Mouse (Mus musculus): ENCODE measurements around the gene Ica1l. TPM values are rescaled to one million over a fixed set of nuclear protein-coding genes. Genes with fewer than 3 reads are reported as not detected.
A peak's percentile ranks its signal among the peaks of the same experiment; 100 is the strongest.
"Not testable (repeated sequence)": the region's sequence is repeated elsewhere in the genome, so short reads cannot be mapped to it uniquely, and the experiment has no call there.

Gene Ica1l
- 0.08 TPM in 1 of 2 replicates, not detected in the other for polyA plus RNA-seq (2012; rRNA removed)

GRCm38 (mm10) chr1:60042796-60043469, at the start of gene Ica1l:
TSS of gene Ica1l (minus strand) at chr1:60043184.
- H3K4me1 ChIP-seq (ENCODE audit: control insufficient read depth, insufficient read depth, low read length) = peaks cover 2% of the 10 kb centered on the region; the same call in 1 of the 2 replicates
- peak within 1 kb of the TSS; percentile 50 for H3K4me3 ChIP-seq (ENCODE audit: insufficient read depth, low read depth, low read length)
- H3K27me3 ChIP-seq (replicated peaks; ENCODE audit: control insufficient read depth, insufficient read depth, low read length) = peaks cover 6% of the 10 kb centered on the region; the same call in 1 of the 2 replicates
- DNase-seq = peak; percentile 47
- WGBS = 1% methylated on average over 93 of the region's 99 CpGs
- no peaks in the 10 kb centered on the region for H3K36me3 ChIP-seq (ENCODE audit: control insufficient read depth, insufficient read depth, low read length)
- TF ChIP-seq POLR2A (IDR thresholded peaks at IDR 0.05; ENCODE audit: low read depth, low read length) (no peak), CTCF (conservative IDR thresholded peaks at IDR 0.05; ENCODE audit: insufficient read depth, insufficient read length, low read depth, low read length) (no peak)
- H3K27ac ChIP-seq (ENCODE audit: insufficient read depth, low read depth, low read length) = no peak within 1 kb of the TSS

- no peaks in the 10 kb centered on the region for H3K27me3 ChIP-seq (replicated peaks; ENCODE audit: control insufficient read depth, insufficient read depth, low read length)
- no peak overlapping the region for H3K27ac ChIP-seq (ENCODE audit: insufficient read depth, low read depth, low read length)
- no peak overlapping the region for H3K4me3 ChIP-seq (ENCODE audit: insufficient read depth, low read depth, low read length)
- TF ChIP-seq POLR2A (IDR thresholded peaks at IDR 0.05; ENCODE audit: low read depth, low read length) = no peak
- DNase-seq = no peak
- no peaks in the 10 kb centered on the region for H3K4me1 ChIP-seq (ENCODE audit: control insufficient read depth, insufficient read depth, low read length)
- 0 out of 2 replicates have a peak, but pooled peaks cover 1% of the 10 kb centered on the region for H3K36me3 ChIP-seq (ENCODE audit: control insufficient read depth, insufficient read depth, low read length)
- 78% methylated on average over 6 of the region's 6 CpGs for WGBS
These were observed 33.4 kb upstream of the Ica1l start for GRCm38 (mm10) chr1:60076411-60076810.

GRCm38 (mm10) chr1:60075590-60075989, 32.6 kb upstream of the Ica1l start:
- TF ChIP-seq POLR2A (IDR thresholded peaks at IDR 0.05; ENCODE audit: low read depth, low read length) (no peak), CTCF (conservative IDR thresholded peaks at IDR 0.05; ENCODE audit: insufficient read depth, insufficient read length, low read depth, low read length) (no peak)
- Histone ChIP-seq H3K4me1 (ENCODE audit: control insufficient read depth, insufficient read depth, low read length) (no peaks in the 10 kb centered on the region), H3K27ac (ENCODE audit: insufficient read depth, low read depth, low read length) (no peak overlapping the region), H3K36me3 (ENCODE audit: control insufficient read depth, insufficient read depth, low read length) (0 out of 2 replicates have a peak, but pooled peaks cover 1% of the 10 kb centered on the region), H3K4me3 (ENCODE audit: insufficient read depth, low read depth, low read length) (no peak overlapping the region), H3K27me3 (replicated peaks; ENCODE audit: control insufficient read depth, insufficient read depth, low read length) (no peaks in the 10 kb centered on the region)
- WGBS = 57% methylated on average over 3 of the region's 3 CpGs
- DNase-seq = no peak

GRCm38 (mm10) chr1:60074935-60075334, 32.0 kb upstream of the Ica1l start:
- Histone ChIP-seq H3K4me1 (ENCODE audit: control insufficient read depth, insufficient read depth, low read length) (no peaks in the 10 kb centered on the region), H3K36me3 (ENCODE audit: control insufficient read depth, insufficient read depth, low read length) (no peaks in the 10 kb centered on the region), H3K27me3 (replicated peaks; ENCODE audit: control insufficient read depth, insufficient read depth, low read length) (no peaks in the 10 kb centered on the region), H3K4me3 (ENCODE audit: insufficient read depth, low read depth, low read length) (no peak overlapping the region), H3K27ac (ENCODE audit: insufficient read depth, low read depth, low read length) (no peak overlapping the region)
- DNase-seq = no peak
- 61% methylated on average over 2 of the region's 2 CpGs for WGBS
- TF ChIP-seq CTCF (conservative IDR thresholded peaks at IDR 0.05; ENCODE audit: insufficient read depth, insufficient read length, low read depth, low read length) (no peak), POLR2A (IDR thresholded peaks at IDR 0.05; ENCODE audit: low read depth, low read length) (no peak)

- not testable (repeated sequence) for DNase-seq; H3K36me3 ChIP-seq (ENCODE audit: control insufficient read depth, insufficient read depth, low read length); H3K27me3 ChIP-seq (replicated peaks; ENCODE audit: control insufficient read depth, insufficient read depth, low read length); H3K27ac ChIP-seq (ENCODE audit: insufficient read depth, low read depth, low read length); H3K4me3 ChIP-seq (ENCODE audit: insufficient read depth, low read depth, low read length); H3K4me1 ChIP-seq (ENCODE audit: control insufficient read depth, insufficient read depth, low read length)
These were observed 27.7 kb upstream of the Ica1l start for GRCm38 (mm10) chr1:60070725-60071124.

GRCm38 (mm10) chr1:60056310-60056709, 13.3 kb upstream of the Ica1l start:
- no peaks in the 10 kb centered on the region for H3K4me1 ChIP-seq (ENCODE audit: control insufficient read depth, insufficient read depth, low read length)
- 90% methylated on average over 3 of the region's 3 CpGs for WGBS
- TF ChIP-seq CTCF (conservative IDR thresholded peaks at IDR 0.05; ENCODE audit: insufficient read depth, insufficient read length, low read depth, low read length) = no peak
- no peak for TF ChIP-seq POLR2A (IDR thresholded peaks at IDR 0.05; ENCODE audit: low read depth, low read length)
- DNase-seq = no peak
- no peaks in the 10 kb centered on the region for H3K36me3 ChIP-seq (ENCODE audit: control insufficient read depth, insufficient read depth, low read length)
- no peaks in the 10 kb centered on the region; the same call in 1 of the 2 replicates for H3K27me3 ChIP-seq (replicated peaks; ENCODE audit: control insufficient read depth, insufficient read depth, low read length)
- no peak overlapping the region for H3K27ac ChIP-seq (ENCODE audit: insufficient read depth, low read depth, low read length)
- H3K4me3 ChIP-seq (ENCODE audit: insufficient read depth, low read depth, low read length) = no peak overlapping the region

GRCm38 (mm10) chr1:60054659-60055058, 11.7 kb upstream of the Ica1l start:
- no peak overlapping the region for H3K27ac ChIP-seq (ENCODE audit: insufficient read depth, low read depth, low read length)
- DNase-seq = no peak
- WGBS = 48% methylated on average over 3 of the region's 3 CpGs
- H3K4me1 ChIP-seq (ENCODE audit: control insufficient read depth, insufficient read depth, low read length) = no peaks in the 10 kb centered on the region
- TF ChIP-seq CTCF (conservative IDR thresholded peaks at IDR 0.05; ENCODE audit: insufficient read depth, insufficient read length, low read depth, low read length) (peak; percentile 27; the same call in 1 of the 2 replicates), POLR2A (IDR thresholded peaks at IDR 0.05; ENCODE audit: low read depth, low read length) (no peak)
- H3K36me3 ChIP-seq (ENCODE audit: control insufficient read depth, insufficient read depth, low read length) = no peaks in the 10 kb centered on the region
- no peaks in the 10 kb centered on the region; the same call in 1 of the 2 replicates for H3K27me3 ChIP-seq (replicated peaks; ENCODE audit: control insufficient read depth, insufficient read depth, low read length)
- H3K4me3 ChIP-seq (ENCODE audit: insufficient read depth, low read depth, low read length) = no peak overlapping the region

- H3K27me3 ChIP-seq (replicated peaks; ENCODE audit: control insufficient read depth, insufficient read depth, low read length); H3K27ac ChIP-seq (ENCODE audit: insufficient read depth, low read depth, low read length); H3K4me1 ChIP-seq (ENCODE audit: control insufficient read depth, insufficient read depth, low read length); H3K4me3 ChIP-seq (ENCODE audit: insufficient read depth, low read depth, low read length); H3K36me3 ChIP-seq (ENCODE audit: control insufficient read depth, insufficient read depth, low read length); DNase-seq: not testable (repeated sequence)
- 93% methylated on average over 5 of the region's 5 CpGs for WGBS
These were observed 4.5 kb upstream of the Ica1l start for GRCm38 (mm10) chr1:60047481-60047880.
